Mouse (Mus musculus) forebrain, postnatal 0 days (tissue): ENCODE data around the gene 2810021J22Rik. TPM values are rescaled to one million over a fixed set of nuclear protein-coding genes. Genes with fewer than 3 reads are reported as not detected.

Experiments used
- ATAC-seq: fragments of 200-750 bp; cut with Nextera tagmentation; 2 replicates; pipeline ENCODE4 v1.8.0; 2017; ENCODE audit warnings: mild to moderate bottlenecking, moderate library complexity
- DNase-seq: peaks from one replicate; pipeline ENCODE4 v3.0.0-alpha.2; 2015
- H3K27ac ChIP-seq: fragments of 300-500 bp; sonication (generic); 2 replicates; pipeline ENCODE4 v1.5.1; 2014; ENCODE audit warnings: low read depth, mild to moderate bottlenecking, antibody characterized with exemption, low read length, moderate library complexity, mixed read lengths
- H3K27me3 ChIP-seq: fragments of 300-500 bp; sonication (generic); 2 replicates; pipeline ENCODE4 v1.6.1; 2014; ENCODE audit warnings: mild to moderate bottlenecking, low read length, mixed read lengths; ENCODE audit not compliant: insufficient read depth
- H3K36me3 ChIP-seq: fragments of 300-500 bp; sonication (generic); 2 replicates; pipeline ENCODE4 v1.6.1; 2014; ENCODE audit warnings: mild to moderate bottlenecking, moderate library complexity; ENCODE audit not compliant: insufficient read depth
- H3K4me1 ChIP-seq: fragments of 300-500 bp; sonication (generic); 2 replicates; pipeline ENCODE4 v1.6.1; 2014; ENCODE audit warnings: antibody characterized with exemption; ENCODE audit not compliant: insufficient read depth
- H3K4me2 ChIP-seq: fragments of 300-500 bp; sonication (generic); 2 replicates; pipeline ENCODE4 v1.6.1; 2014; ENCODE audit warnings: low read depth, mild to moderate bottlenecking, moderate library complexity
- H3K4me3 ChIP-seq: fragments of 300-500 bp; sonication (generic); 2 replicates; pipeline ENCODE4 v1.5.1; 2014; ENCODE audit warnings: low read depth, low read length, mixed read lengths
- H3K9ac ChIP-seq: fragments of 300-500 bp; sonication (generic); 2 replicates; pipeline ENCODE4 v1.6.1; 2014; ENCODE audit warnings: mild to moderate bottlenecking
- H3K9me3 ChIP-seq: fragments of 300-500 bp; sonication (generic); 2 replicates; pipeline ENCODE4 v1.6.1; 2016; ENCODE audit warnings: low read length
- CTCF ChIP-seq: sonication (generic); IDR thresholded peaks from 2 replicates; pipeline ENCODE4 v1.5.1; 2016; ENCODE audit warnings: antibody characterized with exemption, control low read depth, low read depth
- WGBS: fragments of 180-500 bp; shearing (Covaris S2); extraction: QIAGEN DNeasy Blood & Tissue Kit; methylation state at CpG from one replicate; pipeline ENCODE4 v1.1.7; 2014; 5-methylcytosine and 5-hydroxymethylcytosine counted together
- polyA plus RNA-seq: library from polyadenylated mRNA; unstranded; fragments of >200 nt; fragmentation: Nextera tagmentation; extraction: Ambion mirVana; gene quantifications from 2 replicates; pipeline ENCODE4 v1.2.1, GENCODE M21; 2015
- total RNA-seq: library from RNA; depleted of rRNA; stranded (reverse); fragments of >200 nt; gene quantifications from 2 replicates; pipeline ENCODE4 v1.2.3, GENCODE M21; 2014

2810021J22Rik gene
- total and polyA plus RNA-seq, 2 experiments from 2014 or later: 8.2 to 8.5 TPM

DNA sequence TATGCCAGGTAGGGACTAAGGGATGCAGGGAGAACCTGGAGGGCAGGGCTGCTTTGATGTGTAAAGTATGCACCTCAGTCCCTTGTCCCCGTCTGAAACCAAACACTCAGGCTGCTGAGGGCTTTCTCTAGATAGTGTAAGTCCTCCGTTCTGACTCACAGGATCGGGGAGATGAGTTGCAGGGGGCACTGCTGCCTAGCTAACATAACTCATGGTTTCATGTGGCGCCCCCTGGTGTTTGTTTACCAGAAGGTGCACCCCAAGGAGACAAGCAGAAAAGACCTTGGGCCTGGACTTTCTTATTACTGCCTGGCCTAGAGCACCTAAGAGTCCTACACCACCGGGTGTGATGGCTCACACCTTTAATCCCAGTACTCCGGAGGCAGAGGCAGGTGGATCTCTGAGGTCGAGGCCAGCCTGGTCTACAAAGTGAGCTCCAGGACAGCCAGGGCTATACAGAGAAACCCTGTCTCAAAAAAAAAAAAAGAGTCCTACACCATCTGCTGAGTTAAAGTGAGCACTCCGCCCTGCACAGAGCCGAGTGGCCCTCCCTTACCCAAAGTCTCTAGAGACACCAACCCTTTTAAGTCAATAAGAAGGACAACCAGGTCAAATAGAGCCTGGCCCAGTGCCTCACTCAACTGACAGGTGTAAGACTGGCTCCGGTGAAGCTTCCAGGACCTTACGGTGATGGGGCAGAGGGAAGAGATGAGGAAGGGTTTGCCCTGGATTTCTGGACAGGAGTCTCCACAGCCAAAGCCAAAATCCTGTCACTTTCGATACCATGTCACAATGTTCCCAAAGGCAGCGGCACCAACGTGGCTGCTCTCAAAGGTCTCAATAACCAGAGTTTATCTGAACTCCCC is 50.1 kb downstream of the 2810021J22Rik start:
- Histone ChIP-seq H3K27ac (no peak overlapping the region), H3K4me1 (no peaks in the 10 kb centered on the region; the same call in 1 of the 2 replicates), H3K36me3 (no peaks in the 10 kb centered on the region), H3K4me3 (no peak overlapping the region), H3K4me2 (no peak overlapping the region), H3K9me3 (no peaks in the 10 kb centered on the region), H3K9ac (no peak overlapping the region), H3K27me3 (no peaks in the 10 kb centered on the region; the same call in 1 of the 2 replicates)
- 55% methylated on average over 14 of the region's 14 CpGs for WGBS
- DNase-seq (no peak), ATAC-seq (no peak)
- TF ChIP-seq CTCF: peak; percentile 48

- no peak within 1 kb of the TSS for H3K4me2 ChIP-seq
- H3K9ac ChIP-seq: no peak within 1 kb of the TSS
- no peak for ATAC-seq
- no peak for TF ChIP-seq CTCF
- 87% methylated on average over 12 of the region's 12 CpGs for WGBS
- H3K9me3 ChIP-seq: no peaks in the 10 kb centered on the region
- DNase-seq: no peak
- no peak within 1 kb of the TSS for H3K4me3 ChIP-seq
- no peaks in the 10 kb centered on the region for H3K36me3 ChIP-seq
- no peaks in the 10 kb centered on the region; the same call in 1 of the 2 replicates for H3K4me1 ChIP-seq
- H3K27ac ChIP-seq: no peak within 1 kb of the TSS
- H3K27me3 ChIP-seq: no peaks in the 10 kb centered on the region; the same call in 1 of the 2 replicates
Measured at GRCm38 (mm10) chr11:58917745-58918366, 50.8 kb downstream of the 2810021J22Rik start, which contains the start of gene Btnl10. Gene Btnl10 (plus strand): TSS chr11:58917908.

- H3K27ac ChIP-seq: no peak overlapping the region
- 74% methylated on average over 5 of the region's 5 CpGs for WGBS
- no peaks in the 10 kb centered on the region; the same call in 1 of the 2 replicates for H3K27me3 ChIP-seq
- TF ChIP-seq CTCF: no peak
- H3K4me1 ChIP-seq: no peaks in the 10 kb centered on the region; the same call in 1 of the 2 replicates
- ATAC-seq: no peak
- H3K36me3 ChIP-seq: no peaks in the 10 kb centered on the region
- no peak for DNase-seq
- no peak overlapping the region for H3K4me2 ChIP-seq
- no peak overlapping the region for H3K9ac ChIP-seq
- no peak overlapping the region for H3K4me3 ChIP-seq
- no peaks in the 10 kb centered on the region for H3K9me3 ChIP-seq
Measured at GRCm38 (mm10) chr11:58918759-58919158, 51.7 kb downstream of the 2810021J22Rik start.

- Histone ChIP-seq H3K9me3 (no peaks in the 10 kb centered on the region), H3K4me3 (no peak overlapping the region), H3K4me1 (no peaks in the 10 kb centered on the region), H3K36me3 (no peaks in the 10 kb centered on the region), H3K9ac (no peak overlapping the region), H3K4me2 (no peak overlapping the region), H3K27ac (no peak overlapping the region), H3K27me3 (no peaks in the 10 kb centered on the region)
- 78% methylated on average over 9 of the region's 9 CpGs for WGBS
- DNase-seq: no peak
- TF ChIP-seq CTCF: no peak
- no peak for ATAC-seq
Measured at GRCm38 (mm10) chr11:58922420-58922819, 55.4 kb downstream of the 2810021J22Rik start.

- DNase-seq: no peak
- WGBS: 90% methylated on average over 2 of the region's 3 CpGs
- Histone ChIP-seq H3K4me1 (peaks cover 3% of the 10 kb centered on the region; the same call in 1 of the 2 replicates), H3K9me3 (no peaks in the 10 kb centered on the region), H3K27me3 (no peaks in the 10 kb centered on the region), H3K4me2 (no peak overlapping the region), H3K27ac (no peak overlapping the region), H3K4me3 (no peak overlapping the region), H3K9ac (no peak overlapping the region), H3K36me3 (peaks cover 10% of the 10 kb centered on the region)
- ATAC-seq: no peak
- TF ChIP-seq CTCF: no peak
Measured at GRCm38 (mm10) chr11:58926651-58927050, 59.6 kb downstream of the 2810021J22Rik start.

DNA sequence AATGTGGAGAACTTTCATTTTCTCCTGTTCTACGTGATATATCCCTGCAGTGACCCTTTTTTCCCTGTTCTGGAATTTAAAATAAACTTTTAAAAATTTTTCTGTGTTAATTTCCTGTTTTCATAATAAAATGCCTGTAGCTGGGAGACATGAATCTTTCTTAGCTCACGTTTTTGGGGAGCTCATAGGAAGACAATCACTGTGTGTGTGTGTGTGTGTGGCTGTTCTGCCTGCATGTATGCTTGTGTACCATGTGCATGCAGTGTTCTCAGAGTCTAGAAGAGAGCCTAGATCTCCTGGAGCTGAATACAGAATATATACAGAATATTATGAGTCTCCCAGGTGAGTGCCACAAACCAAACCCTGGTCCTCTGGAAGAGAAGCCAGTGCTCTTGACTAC is 60.0 kb downstream of the 2810021J22Rik start:
- no peak for TF ChIP-seq CTCF
- peaks cover 14% of the 10 kb centered on the region for H3K36me3 ChIP-seq
- no peak overlapping the region for H3K27ac ChIP-seq
- no peaks in the 10 kb centered on the region for H3K27me3 ChIP-seq
- H3K4me1 ChIP-seq: peaks cover 3% of the 10 kb centered on the region; the same call in 1 of the 2 replicates
- WGBS: 80% methylated on average over 2 of the region's 2 CpGs
- no peak overlapping the region for H3K9ac ChIP-seq
- H3K9me3 ChIP-seq: no peaks in the 10 kb centered on the region
- DNase-seq (no peak), ATAC-seq (no peak)
- no peak overlapping the region for H3K4me2 ChIP-seq
- no peak overlapping the region for H3K4me3 ChIP-seq
